Mouse (Mus musculus) cortical plate, adult 2 months (tissue): ENCODE data around the gene E130208F15Rik.

ENCODE experiments used
- CTCF ChIP-seq: fragments of 200-500 bp; IDR thresholded peaks from 2 replicates; pipeline ENCODE4 v1.5.1; 2011; ENCODE audit warnings: mild to moderate bottlenecking, control low read depth, low read length; ENCODE audit not compliant: insufficient read depth; ENCODE audit errors: extremely low read depth
- POLR2A ChIP-seq: fragments of 200-500 bp; IDR thresholded peaks from 2 replicates; pipeline ENCODE4 v1.6.1; 2011; ENCODE audit warnings: mild to moderate bottlenecking, low read length, control low read depth; ENCODE audit not compliant: insufficient read depth; ENCODE audit errors: extremely low read depth

- no peak for TF ChIP-seq POLR2A
- peak; percentile 48; the same call in 1 of the 2 replicates for TF ChIP-seq CTCF
Measured at GRCm38 (mm10) chr7:30325364-30325763, 3.8 kb downstream of the E130208F15Rik start.
